Mouse (Mus musculus): Measurements from ENCODE around the gene Prkn.

DNA sequence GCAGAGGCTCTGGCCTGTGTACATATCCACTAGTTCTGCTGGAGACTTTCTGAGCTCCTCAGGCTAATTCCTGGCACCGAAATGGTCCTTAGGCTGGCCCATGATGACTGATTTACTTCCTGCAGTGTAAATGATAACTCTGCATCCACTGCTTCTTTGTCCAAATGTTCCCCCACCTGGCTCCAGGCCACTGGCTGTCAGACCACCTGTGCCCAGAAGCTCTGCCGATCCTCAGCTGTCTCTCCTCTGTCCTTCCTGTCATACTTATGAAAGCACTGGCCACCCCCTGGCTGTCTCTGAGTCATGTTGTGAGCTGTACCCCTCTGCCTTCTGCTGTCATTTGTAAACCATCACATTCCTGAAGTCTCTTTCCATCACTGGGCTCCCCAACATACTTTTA, 592.4 kb downstream of the Prkn start:
- TF ChIP-seq CTCF (IDR thresholded peaks at IDR 0.05; ENCODE audit: borderline replicate concordance, extremely low read depth, insufficient read depth, insufficient read length): no peak
- no peak for TF ChIP-seq POLR2A (IDR thresholded peaks at IDR 0.05; ENCODE audit: borderline replicate concordance, extremely low read depth, insufficient read depth, insufficient read length, poor library complexity, severe bottlenecking)
